Mouse (Mus musculus): Measurements from ENCODE around the gene Arr3.

Arr3 gene

GRCm38 (mm10) chrX:100605314-100605713, at the start of gene Arr3:
Gene Arr3 (plus strand): TSS chrX:100605497.
- no peak for DNase-seq

- no peak for DNase-seq
These were observed 49.3 kb upstream of the Arr3 start for GRCm38 (mm10) chrX:100556026-100556425.

- DNase-seq: no peak
These were observed 39.6 kb upstream of the Arr3 start for GRCm38 (mm10) chrX:100565696-100566095.

GRCm38 (mm10) chrX:100571951-100572350, 33.3 kb upstream of the Arr3 start, which contains the start of gene Awat1:
Gene Awat1 (plus strand): TSS chrX:100572251.
- DNase-seq: peak in 1 of 2 experiments; percentile 3

GRCm38 (mm10) chrX:100594791-100595190, 10.5 kb upstream of the Arr3 start, which contains the start of gene P2ry4:
Gene P2ry4 (minus strand): TSS chrX:100594869.
- no peak for DNase-seq

GRCm38 (mm10) chrX:100597439-100597838, 7.9 kb upstream of the Arr3 start:
- peak; percentile 9 to 42 for DNase-seq

GRCm38 (mm10) chrX:100599755-100600154, 5.5 kb upstream of the Arr3 start:
- DNase-seq: no peak

GRCm38 (mm10) chrX:100618488-100618887, 13.2 kb downstream of the Arr3 start:
- no peak for DNase-seq

GRCm38 (mm10) chrX:100621366-100621765, 16.1 kb downstream of the Arr3 start:
- no peak for DNase-seq

GRCm38 (mm10) chrX:100624242-100624641, 18.9 kb downstream of the Arr3 start:
- no peak for DNase-seq

GRCm38 (mm10) chrX:100625146-100625545, 19.8 kb downstream of the Arr3 start:
- DNase-seq: no peak

- no peak for DNase-seq
These were observed 20.2 kb downstream of the Arr3 start, which contains the start of gene Kif4 for GRCm38 (mm10) chrX:100625546-100625801. Gene Kif4 (plus strand): TSS chrX:100625737.

GRCm38 (mm10) chrX:100625802-100626793, 20.8 kb downstream of the Arr3 start, which contains the start of gene Pdzd11:
Gene Pdzd11 (minus strand): TSS chrX:100626568.
- peak; percentile 92 to 94 for DNase-seq

- DNase-seq: no peak
These were observed 23.8 kb downstream of the Arr3 start for GRCm38 (mm10) chrX:100629076-100629475.

- no peak for DNase-seq
These were observed 33.2 kb downstream of the Arr3 start for GRCm38 (mm10) chrX:100638477-100638876.

- no peak for DNase-seq
These were observed 47.6 kb downstream of the Arr3 start for GRCm38 (mm10) chrX:100652848-100653247.

GRCm38 (mm10) chrX:100664825-100665224, 59.5 kb downstream of the Arr3 start:
- no peak for DNase-seq
